Mouse (Mus musculus) layer of hippocampus, postnatal 25 days (tissue): Measurements from ENCODE around the gene Olfm2. TPM values are rescaled to one million over a fixed set of nuclear protein-coding genes. Genes with fewer than 3 reads are reported as not detected.

ENCODE experiments used
- DNase-seq, 2 experiments: peaks; one replicate each; pipeline ENCODE4 v3.0.0; 2022; ENCODE audit warnings: mixed read lengths in 2 of 2, low spot score in 1 of 2; ENCODE audit errors: extremely low spot score in 1 of 2
- total RNA-seq, 2 experiments: library from RNA; stranded (reverse); gene quantifications; 2 replicates each; pipeline ENCODE4 v1.2.3; 2021

The Olfm2 gene
- 10 to 100 TPM; 52.6 to 54.3 TPM for total RNA-seq

- no peak for DNase-seq
These were observed at the start of gene Olfm2 for GRCm38 (mm10) chr9:20746017-20746660. TSS of gene Olfm2 (minus strand) at chr9:20746349.

GRCm38 (mm10) chr9:20794108-20794806, 48.1 kb upstream of the Olfm2 start:
- peak; percentile 25 to 26 for DNase-seq

- DNase-seq = no peak
These were observed 44.2 kb upstream of the Olfm2 start for GRCm38 (mm10) chr9:20790345-20790744.

GRCm38 (mm10) chr9:20789651-20790050, 43.5 kb upstream of the Olfm2 start:
- DNase-seq = no peak

- DNase-seq = no peak
These were observed 41.8 kb upstream of the Olfm2 start for GRCm38 (mm10) chr9:20787992-20788391.

GRCm38 (mm10) chr9:20785055-20785454, 38.9 kb upstream of the Olfm2 start:
- DNase-seq = no peak

GRCm38 (mm10) chr9:20781286-20781685, 35.1 kb upstream of the Olfm2 start:
- no peak for DNase-seq

- DNase-seq = no peak
These were observed 19.1 kb upstream of the Olfm2 start for GRCm38 (mm10) chr9:20765274-20765673.

GRCm38 (mm10) chr9:20763099-20763498, 16.9 kb upstream of the Olfm2 start:
- no peak for DNase-seq

- no peak for DNase-seq
These were observed 16.2 kb upstream of the Olfm2 start for GRCm38 (mm10) chr9:20762197-20762961.

- no peak for DNase-seq
These were observed 15.2 kb upstream of the Olfm2 start for GRCm38 (mm10) chr9:20761388-20761787.

GRCm38 (mm10) chr9:20760813-20761212, 14.7 kb upstream of the Olfm2 start:
- no peak for DNase-seq

GRCm38 (mm10) chr9:20758896-20759295, 12.7 kb upstream of the Olfm2 start:
- DNase-seq = no peak

GRCm38 (mm10) chr9:20758243-20758642, 12.1 kb upstream of the Olfm2 start:
- DNase-seq = no peak

GRCm38 (mm10) chr9:20757087-20757955, 11.2 kb upstream of the Olfm2 start:
- DNase-seq = peak in 1 of 2 experiments; percentile 58

GRCm38 (mm10) chr9:20756081-20756700, 10.0 kb upstream of the Olfm2 start:
- DNase-seq = no peak

GRCm38 (mm10) chr9:20754335-20754734, 8.2 kb upstream of the Olfm2 start:
- no peak for DNase-seq

- DNase-seq = no peak
These were observed 5.4 kb upstream of the Olfm2 start for GRCm38 (mm10) chr9:20751477-20752029.

- no peak for DNase-seq
These were observed 3.1 kb upstream of the Olfm2 start for GRCm38 (mm10) chr9:20749213-20749612.

- no peak for DNase-seq
These were observed 2.4 kb upstream of the Olfm2 start for GRCm38 (mm10) chr9:20748540-20748939.
